Mouse (Mus musculus) hindbrain, embryonic 12.5 days (tissue): ENCODE measurements at regions not wholly inside any gene's neighbourhood (a gene's known extent, or its start where the extent isn't known, plus 50 kb on each side); places are given as distances from the start of the nearest gene placed in this dataset.

Experiments used
- ATAC-seq: fragments of 200-750 bp; cut with Nextera tagmentation; 2 replicates; pipeline ENCODE4 v1.8.0; 2017; ENCODE audit warnings: moderate TSS enrichment; ENCODE audit not compliant: low FRiP score
- H3K27ac ChIP-seq: fragments of 300-500 bp; sonication (generic); 2 replicates; pipeline ENCODE4 v1.5.1; 2016; ENCODE audit warnings: mild to moderate bottlenecking
- H3K27me3 ChIP-seq: fragments of 300-500 bp; sonication (generic); 2 replicates; pipeline ENCODE4 v1.6.1; 2016; ENCODE audit warnings: mild to moderate bottlenecking
- H3K36me3 ChIP-seq: fragments of 300-500 bp; sonication (generic); 2 replicates; pipeline ENCODE4 v1.6.1; 2016; ENCODE audit warnings: mild to moderate bottlenecking
- H3K4me1 ChIP-seq: fragments of 300-500 bp; sonication (generic); 2 replicates; pipeline ENCODE4 v1.6.1; 2016
- H3K4me2 ChIP-seq: fragments of 300-500 bp; sonication (generic); replicated peaks from 2 replicates; pipeline ENCODE4 v1.6.1; 2016; ENCODE audit warnings: mild to moderate bottlenecking
- H3K4me3 ChIP-seq: fragments of 300-500 bp; sonication (generic); 2 replicates; pipeline ENCODE4 v1.5.1; 2016; ENCODE audit warnings: mild to moderate bottlenecking
- H3K9ac ChIP-seq: fragments of 300-500 bp; sonication (generic); 2 replicates; pipeline ENCODE4 v1.6.1; 2016; ENCODE audit warnings: mild to moderate bottlenecking, moderate library complexity
- H3K9me3 ChIP-seq: fragments of 300-500 bp; sonication (generic); replicated peaks from 2 replicates; pipeline ENCODE4 v1.6.1; 2016; ENCODE audit warnings: mild to moderate bottlenecking
- WGBS: fragments of 180-500 bp; shearing (Covaris S2); methylation state at CpG from one replicate; pipeline ENCODE4 v1.1.7; 2016; 5-methylcytosine and 5-hydroxymethylcytosine counted together

DNA sequence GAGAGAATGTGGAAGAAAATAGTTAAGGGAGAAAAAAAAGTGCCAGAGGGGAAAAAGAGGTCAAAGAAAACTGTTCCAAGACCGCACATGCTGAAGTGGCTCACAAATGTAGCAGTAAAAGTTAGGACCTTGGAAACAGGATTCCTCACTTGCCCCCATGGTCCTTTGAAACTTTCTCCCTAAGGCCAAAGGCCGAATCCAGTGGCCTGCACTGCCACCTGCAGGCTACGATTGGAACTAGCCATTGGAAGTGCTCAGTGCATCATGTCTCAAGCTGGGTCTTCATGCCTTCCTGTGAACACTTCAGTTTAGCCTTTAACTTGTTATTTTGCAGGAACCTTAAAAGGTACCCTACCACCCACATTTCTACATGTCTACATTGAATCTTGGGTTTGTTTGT, 56.3 kb upstream of the Mctp2 start:
- no peaks in the 10 kb centered on the region for H3K27me3 ChIP-seq
- no peak overlapping the region for H3K27ac ChIP-seq
- no peak overlapping the region for H3K9ac ChIP-seq
- no peak overlapping the region for H3K4me2 ChIP-seq
- 13% methylated on average over 3 of the region's 3 CpGs for WGBS
- no peaks in the 10 kb centered on the region for H3K9me3 ChIP-seq
- no peak for ATAC-seq
- no peak overlapping the region for H3K4me3 ChIP-seq
- H3K4me1 ChIP-seq, result no peaks in the 10 kb centered on the region
- no peaks in the 10 kb centered on the region for H3K36me3 ChIP-seq

GRCm38 (mm10) chr7:72391323-72391722, 84.9 kb upstream of the Mctp2 start:
- Histone ChIP-seq H3K9ac (no peak overlapping the region), H3K4me1 (no peaks in the 10 kb centered on the region), H3K4me3 (no peak overlapping the region), H3K9me3 (no peaks in the 10 kb centered on the region), H3K36me3 (no peaks in the 10 kb centered on the region), H3K27ac (no peak overlapping the region), H3K4me2 (no peak overlapping the region), H3K27me3 (no peaks in the 10 kb centered on the region)
- no peak for ATAC-seq
- WGBS, result 42% methylated on average over 7 of the region's 7 CpGs

DNA sequence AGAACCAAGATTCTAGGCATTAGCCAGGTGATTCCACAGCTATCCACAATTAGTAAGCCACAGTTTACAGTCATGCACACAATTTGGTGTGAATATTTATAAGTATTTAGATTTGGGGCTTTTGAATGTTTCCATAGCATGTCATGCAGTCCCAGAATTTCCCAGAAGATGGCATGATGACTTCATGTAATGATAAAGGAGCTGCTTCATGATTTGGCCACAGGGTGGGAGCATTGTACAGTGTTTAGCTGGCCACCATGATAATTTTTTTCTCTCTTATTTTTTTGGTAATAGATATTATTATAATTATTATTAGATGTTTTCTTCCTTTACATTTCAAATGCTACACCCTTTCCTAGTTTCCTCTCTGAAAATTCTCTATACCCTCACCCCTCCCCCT, 93.6 kb upstream of the Mctp2 start:
- H3K36me3 ChIP-seq, result no peaks in the 10 kb centered on the region
- H3K4me2 ChIP-seq, result no peak overlapping the region
- no peak for ATAC-seq
- no peak overlapping the region for H3K27ac ChIP-seq
- no peak overlapping the region for H3K9ac ChIP-seq
- H3K4me1 ChIP-seq, result no peaks in the 10 kb centered on the region
- H3K4me3 ChIP-seq, result no peak overlapping the region
- H3K27me3 ChIP-seq, result no peaks in the 10 kb centered on the region
- H3K9me3 ChIP-seq, result no peaks in the 10 kb centered on the region

- no peak overlapping the region for H3K27ac ChIP-seq
- no peaks in the 10 kb centered on the region for H3K27me3 ChIP-seq
- 82% methylated on average over 3 of the region's 3 CpGs for WGBS
- no peaks in the 10 kb centered on the region for H3K4me1 ChIP-seq
- no peaks in the 10 kb centered on the region for H3K9me3 ChIP-seq
- no peak overlapping the region for H3K9ac ChIP-seq
- no peak overlapping the region for H3K4me3 ChIP-seq
- H3K36me3 ChIP-seq, result no peaks in the 10 kb centered on the region
- ATAC-seq, result no peak
- H3K4me2 ChIP-seq, result no peak overlapping the region
Observed at GRCm38 (mm10) chr7:72406131-72406530, 99.7 kb upstream of the Mctp2 start.

- WGBS, result 67% methylated on average over 6 of the region's 6 CpGs
- no peak overlapping the region for H3K9ac ChIP-seq
- no peaks in the 10 kb centered on the region for H3K9me3 ChIP-seq
- peaks cover 2% of the 10 kb centered on the region; the same call in 1 of the 2 replicates for H3K4me1 ChIP-seq
- no peak overlapping the region for H3K4me3 ChIP-seq
- no peak overlapping the region for H3K27ac ChIP-seq
- H3K36me3 ChIP-seq, result no peaks in the 10 kb centered on the region
- H3K4me2 ChIP-seq, result no peak overlapping the region
- H3K27me3 ChIP-seq, result no peaks in the 10 kb centered on the region
- ATAC-seq, result no peak
Observed at GRCm38 (mm10) chr7:72408409-72408986, 102.1 kb upstream of the Mctp2 start.

GRCm38 (mm10) chr7:72438552-72438951, 132.1 kb upstream of the Mctp2 start:
- Histone ChIP-seq H3K27ac (no peak overlapping the region), H3K4me2 (no peak overlapping the region), H3K9me3 (no peaks in the 10 kb centered on the region), H3K27me3 (no peaks in the 10 kb centered on the region), H3K9ac (no peak overlapping the region), H3K4me1 (no peaks in the 10 kb centered on the region), H3K4me3 (no peak overlapping the region), H3K36me3 (no peaks in the 10 kb centered on the region)
- no peak for ATAC-seq
- WGBS, result 59% methylated on average over 2 of the region's 2 CpGs

- no peaks in the 10 kb centered on the region for H3K9me3 ChIP-seq
- H3K9ac ChIP-seq, result no peak overlapping the region
- ATAC-seq, result no peak
- H3K4me1 ChIP-seq, result no peaks in the 10 kb centered on the region
- 75% methylated on average over 5 of the region's 5 CpGs for WGBS
- no peak overlapping the region for H3K27ac ChIP-seq
- no peaks in the 10 kb centered on the region for H3K36me3 ChIP-seq
- H3K4me2 ChIP-seq, result no peak overlapping the region
- H3K4me3 ChIP-seq, result no peak overlapping the region
- H3K27me3 ChIP-seq, result no peaks in the 10 kb centered on the region
Observed at GRCm38 (mm10) chr7:72442001-72442400, 135.6 kb upstream of the Mctp2 start.

DNA sequence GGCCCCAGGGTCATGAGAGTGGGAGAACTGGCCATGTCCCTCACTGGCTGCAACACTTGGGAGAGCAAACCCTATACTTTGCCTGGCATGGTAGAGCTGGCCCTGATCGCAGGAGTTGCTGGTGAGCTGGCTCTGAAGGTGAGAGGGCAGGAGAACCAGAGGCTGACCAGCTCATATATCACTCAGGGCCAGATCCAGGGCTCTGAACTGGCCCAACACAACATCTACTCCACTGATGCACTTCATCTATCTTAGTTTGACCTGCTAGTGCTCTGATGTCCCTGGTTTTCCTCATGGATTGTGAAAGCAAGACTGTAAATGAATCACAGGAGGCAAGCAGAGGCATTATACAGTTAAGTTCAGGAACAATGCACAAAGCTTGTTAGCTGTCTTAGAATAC, 137.6 kb upstream of the Mctp2 start:
- no peaks in the 10 kb centered on the region for H3K27me3 ChIP-seq
- H3K9ac ChIP-seq, result no peak overlapping the region
- WGBS, result 94% methylated on average over 1 of the region's 1 CpGs
- no peak overlapping the region for H3K4me2 ChIP-seq
- no peak overlapping the region for H3K4me3 ChIP-seq
- no peaks in the 10 kb centered on the region for H3K9me3 ChIP-seq
- no peak for ATAC-seq
- H3K36me3 ChIP-seq, result no peaks in the 10 kb centered on the region
- H3K4me1 ChIP-seq, result no peaks in the 10 kb centered on the region
- no peak overlapping the region for H3K27ac ChIP-seq

GRCm38 (mm10) chr7:72444792-72445191, 138.4 kb upstream of the Mctp2 start:
- no peaks in the 10 kb centered on the region for H3K4me1 ChIP-seq
- H3K9me3 ChIP-seq, result no peaks in the 10 kb centered on the region
- no peak for ATAC-seq
- no peak overlapping the region for H3K4me3 ChIP-seq
- WGBS, result 64% methylated on average over 1 of the region's 1 CpGs
- no peaks in the 10 kb centered on the region for H3K27me3 ChIP-seq
- no peak overlapping the region for H3K27ac ChIP-seq
- no peaks in the 10 kb centered on the region for H3K36me3 ChIP-seq
- no peak overlapping the region for H3K9ac ChIP-seq
- H3K4me2 ChIP-seq, result no peak overlapping the region

DNA sequence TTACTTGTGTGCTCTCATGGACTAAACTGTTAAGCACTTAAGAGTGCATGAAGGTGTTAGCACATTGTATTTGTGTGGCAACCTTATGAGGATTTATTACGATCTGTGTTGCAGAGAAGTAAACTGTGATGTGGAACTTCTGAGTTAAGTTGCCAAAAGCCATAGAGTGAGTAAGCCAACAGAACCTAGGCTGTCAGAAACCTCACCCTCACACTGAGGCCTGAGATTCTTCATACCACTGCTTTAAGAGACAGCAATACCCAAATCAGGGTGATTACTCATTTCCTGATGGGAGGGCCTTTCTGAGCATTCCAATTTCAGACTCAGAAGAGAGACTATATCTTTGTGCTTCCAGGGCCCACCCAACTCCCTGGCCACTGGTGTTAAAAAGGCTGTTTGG, 140.5 kb upstream of the Mctp2 start:
- 94% methylated on average over 1 of the region's 1 CpGs for whole genome bisulfite sequencing
- Histone ChIP-seq H3K27ac (no peak overlapping the region), H3K9me3 (no peaks in the 10 kb centered on the region), H3K36me3 (no peaks in the 10 kb centered on the region), H3K27me3 (no peaks in the 10 kb centered on the region), H3K9ac (no peak overlapping the region), H3K4me3 (no peak overlapping the region), H3K4me2 (no peak overlapping the region), H3K4me1 (no peaks in the 10 kb centered on the region)
- ATAC-seq, result no peak

DNA sequence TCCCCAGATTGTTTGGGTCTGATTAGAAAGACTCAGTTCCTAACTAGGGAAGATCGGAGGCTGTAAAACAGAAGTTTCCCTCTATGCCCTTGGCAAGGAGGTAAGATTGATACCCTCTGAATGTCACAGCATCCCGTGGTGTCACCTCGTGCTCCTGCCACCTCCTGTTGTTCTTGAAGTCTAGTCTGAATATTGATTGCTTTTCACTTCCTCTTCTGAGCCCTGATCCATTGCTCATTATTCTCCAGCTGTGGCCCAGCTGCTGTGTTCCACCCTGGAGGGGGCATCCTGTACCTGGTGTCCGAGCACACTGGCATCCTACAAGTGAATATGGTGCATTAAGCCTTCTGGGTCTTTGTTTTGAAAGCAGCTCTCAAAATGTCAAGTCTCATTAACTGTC, 156.6 kb upstream of the Mctp2 start:
- no peaks in the 10 kb centered on the region for H3K36me3 ChIP-seq
- H3K4me1 ChIP-seq, result no peaks in the 10 kb centered on the region
- no peaks in the 10 kb centered on the region for H3K9me3 ChIP-seq
- no peak for ATAC-seq
- H3K9ac ChIP-seq, result no peak overlapping the region
- H3K27me3 ChIP-seq, result no peaks in the 10 kb centered on the region
- 56% methylated on average over 4 of the region's 4 CpGs for WGBS
- H3K27ac ChIP-seq, result no peak overlapping the region
- H3K4me3 ChIP-seq, result no peak overlapping the region
- no peak overlapping the region for H3K4me2 ChIP-seq

- no peak overlapping the region for H3K27ac ChIP-seq
- H3K36me3 ChIP-seq, result no peaks in the 10 kb centered on the region
- no peaks in the 10 kb centered on the region for H3K27me3 ChIP-seq
- ATAC-seq, result no peak
- H3K4me1 ChIP-seq, result no peaks in the 10 kb centered on the region
- no peak overlapping the region for H3K4me2 ChIP-seq
- no peaks in the 10 kb centered on the region for H3K9me3 ChIP-seq
- 88% methylated on average over 1 of the region's 1 CpGs for WGBS
- no peak overlapping the region for H3K9ac ChIP-seq
- H3K4me3 ChIP-seq, result no peak overlapping the region
Observed at GRCm38 (mm10) chr7:72464658-72465057, 158.2 kb upstream of the Mctp2 start.

GRCm38 (mm10) chr7:72469691-72470090, 163.3 kb upstream of the Mctp2 start:
- Histone ChIP-seq H3K4me3 (no peak overlapping the region), H3K27ac (no peak overlapping the region), H3K9ac (no peak overlapping the region), H3K27me3 (no peaks in the 10 kb centered on the region), H3K9me3 (no peaks in the 10 kb centered on the region), H3K4me2 (no peak overlapping the region), H3K4me1 (no peaks in the 10 kb centered on the region), H3K36me3 (no peaks in the 10 kb centered on the region)
- ATAC-seq, result no peak
- 72% methylated on average over 2 of the region's 2 CpGs for WGBS
